Mouse (Mus musculus) kidney, embryonic 14.5 days (tissue): Measurements from ENCODE around the gene Crbn. TPM values are rescaled to one million over a fixed set of nuclear protein-coding genes. Genes with fewer than 3 reads are reported as not detected.

Source experiments
- ATAC-seq: fragments of 200-750 bp; cut with Nextera tagmentation; 2 replicates; pipeline ENCODE4 v1.8.0; 2017; ENCODE audit warnings: moderate number of reproducible peaks, mild to moderate bottlenecking, moderate TSS enrichment, moderate library complexity; ENCODE audit not compliant: low FRiP score, low TSS enrichment
- H3K27ac ChIP-seq: fragments of 300-500 bp; sonication (generic); 2 replicates; pipeline ENCODE4 v1.5.1; 2014; ENCODE audit warnings: low read depth, mild to moderate bottlenecking, low read length, moderate library complexity, mixed read lengths
- H3K27me3 ChIP-seq: fragments of 300-500 bp; sonication (generic); 2 replicates; pipeline ENCODE4 v1.6.1; 2014; ENCODE audit warnings: mild to moderate bottlenecking, low read length; ENCODE audit not compliant: control insufficient read depth, insufficient read depth
- H3K36me3 ChIP-seq: fragments of 300-500 bp; sonication (generic); 2 replicates; pipeline ENCODE4 v1.6.1; 2014; ENCODE audit warnings: low read length, mixed read lengths; ENCODE audit not compliant: control insufficient read depth, insufficient read depth
- H3K4me1 ChIP-seq: fragments of 300-500 bp; sonication (generic); 2 replicates; pipeline ENCODE4 v1.6.1; 2014; ENCODE audit warnings: low read length, mixed read lengths; ENCODE audit not compliant: control insufficient read depth, insufficient read depth
- H3K4me2 ChIP-seq: fragments of 300-500 bp; sonication (generic); replicated peaks from 2 replicates; pipeline ENCODE4 v1.6.1; 2014; ENCODE audit warnings: low read depth, mild to moderate bottlenecking, low read length
- H3K4me3 ChIP-seq: fragments of 300-500 bp; sonication (generic); 2 replicates; pipeline ENCODE4 v1.5.1; 2014; ENCODE audit warnings: mild to moderate bottlenecking, low read length
- H3K9ac ChIP-seq: fragments of 300-500 bp; sonication (generic); 2 replicates; pipeline ENCODE4 v1.6.1; 2014; ENCODE audit warnings: low read depth, mild to moderate bottlenecking, low read length, moderate library complexity
- H3K9me3 ChIP-seq: fragments of 300-500 bp; sonication (generic); 2 replicates; pipeline ENCODE4 v1.6.1; 2016; ENCODE audit warnings: low read length; ENCODE audit not compliant: control insufficient read depth
- WGBS: fragments of 180-500 bp; shearing (Covaris S2); extraction: QIAGEN DNeasy Blood & Tissue Kit; methylation state at CpG from one replicate; pipeline ENCODE4 v1.1.7; 2014; 5-methylcytosine and 5-hydroxymethylcytosine counted together
- polyA plus RNA-seq: library from polyadenylated mRNA; unstranded; fragments of >200 nt; fragmentation: Nextera tagmentation; extraction: Ambion mirVana; gene quantifications from 2 replicates; pipeline ENCODE4 v1.2.1, GENCODE M21; 2014

Gene Crbn
- polyA plus RNA-seq, 1 experiment from 2014 or later, result 52.1 TPM

- no peaks in the 10 kb centered on the region for H3K36me3 ChIP-seq
- H3K4me3 ChIP-seq, result no peak within 1 kb of the TSS
- H3K9me3 ChIP-seq, result no peaks in the 10 kb centered on the region
- H3K27me3 ChIP-seq, result no peaks in the 10 kb centered on the region
- no peak within 1 kb of the TSS for H3K9ac ChIP-seq
- no peaks in the 10 kb centered on the region for H3K4me1 ChIP-seq
- no peak for ATAC-seq
- H3K27ac ChIP-seq, result no peak within 1 kb of the TSS
- WGBS, result 79% methylated on average over 6 of the region's 6 CpGs
- H3K4me2 ChIP-seq, result no peak within 1 kb of the TSS
Measured at GRCm38 (mm10) chr6:106748887-106749388, 50.9 kb downstream of the Crbn start, which contains the start of gene Il5ra. TSS of gene Il5ra (minus strand) at chr6:106749037.

DNA sequence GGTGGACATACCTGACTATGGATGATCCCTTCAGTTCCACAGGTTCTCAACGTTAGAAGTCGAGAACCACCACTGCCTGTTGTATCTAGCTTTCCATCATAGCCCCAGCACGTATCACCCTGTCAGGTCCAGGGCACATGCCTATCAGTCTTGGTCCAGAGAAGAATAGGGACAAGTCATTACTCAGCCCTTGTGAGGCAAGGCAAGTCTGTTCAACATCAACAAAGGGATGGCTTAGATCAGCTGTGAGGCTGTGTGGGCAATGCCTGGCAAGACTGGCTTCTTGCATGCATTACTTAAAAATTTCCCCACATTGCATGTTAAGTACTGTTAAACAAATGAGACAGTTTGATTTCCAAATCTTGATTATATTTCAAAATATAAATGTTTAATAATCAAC is 52.1 kb downstream of the Crbn start:
- Histone ChIP-seq H3K9me3 (no peaks in the 10 kb centered on the region), H3K4me2 (no peak overlapping the region), H3K27ac (no peak overlapping the region), H3K27me3 (no peaks in the 10 kb centered on the region), H3K4me3 (no peak overlapping the region), H3K36me3 (no peaks in the 10 kb centered on the region), H3K4me1 (no peaks in the 10 kb centered on the region), H3K9ac (no peak overlapping the region)
- no peak for ATAC-seq
- 80% methylated on average over 3 of the region's 3 CpGs for WGBS

DNA sequence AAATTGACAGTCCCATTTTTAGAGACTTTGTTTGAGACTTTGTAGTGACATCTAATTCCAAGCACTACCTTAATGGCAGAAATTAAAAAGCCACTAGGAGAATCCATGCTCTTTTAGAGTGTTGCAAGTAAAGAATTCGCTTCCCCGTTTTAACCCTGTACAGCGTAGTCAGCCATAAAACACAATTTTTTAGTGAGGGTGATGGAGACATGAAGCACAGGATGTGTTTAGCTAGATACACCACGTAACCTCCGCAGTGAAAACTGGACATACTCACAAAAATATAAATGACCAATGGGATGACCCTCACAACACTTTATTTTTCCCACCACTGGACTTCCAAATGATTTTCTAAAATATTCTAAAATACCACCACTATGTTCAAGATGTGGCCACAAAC is 52.6 kb downstream of the Crbn start:
- no peak overlapping the region for H3K9ac ChIP-seq
- H3K4me1 ChIP-seq, result no peaks in the 10 kb centered on the region
- no peak overlapping the region for H3K27ac ChIP-seq
- H3K36me3 ChIP-seq, result no peaks in the 10 kb centered on the region
- WGBS, result 91% methylated on average over 5 of the region's 5 CpGs
- no peak overlapping the region for H3K4me2 ChIP-seq
- ATAC-seq, result no peak
- no peaks in the 10 kb centered on the region for H3K9me3 ChIP-seq
- H3K27me3 ChIP-seq, result no peaks in the 10 kb centered on the region
- no peak overlapping the region for H3K4me3 ChIP-seq

- Histone ChIP-seq H3K4me2 (no peak overlapping the region), H3K9me3 (no peaks in the 10 kb centered on the region), H3K9ac (no peak overlapping the region), H3K4me3 (no peak overlapping the region), H3K36me3 (no peaks in the 10 kb centered on the region), H3K4me1 (no peaks in the 10 kb centered on the region), H3K27ac (no peak overlapping the region), H3K27me3 (no peaks in the 10 kb centered on the region)
- 75% methylated on average over 7 of the region's 7 CpGs for WGBS
- ATAC-seq, result no peak
Measured at GRCm38 (mm10) chr6:106745673-106746394, 54.0 kb downstream of the Crbn start.

- no peaks in the 10 kb centered on the region for H3K36me3 ChIP-seq
- no peaks in the 10 kb centered on the region for H3K9me3 ChIP-seq
- no peak overlapping the region for H3K4me3 ChIP-seq
- WGBS, result 74% methylated on average over 7 of the region's 7 CpGs
- no peak overlapping the region for H3K4me2 ChIP-seq
- H3K27ac ChIP-seq, result no peak overlapping the region
- H3K9ac ChIP-seq, result no peak overlapping the region
- H3K27me3 ChIP-seq, result no peaks in the 10 kb centered on the region
- ATAC-seq, result no peak
- H3K4me1 ChIP-seq, result no peaks in the 10 kb centered on the region
Measured at GRCm38 (mm10) chr6:106743556-106744233, 56.2 kb downstream of the Crbn start.

GRCm38 (mm10) chr6:106740244-106740825 is 59.5 kb downstream of the Crbn start:
- Histone ChIP-seq H3K4me3 (no peak overlapping the region), H3K9ac (no peak overlapping the region), H3K4me2 (no peak overlapping the region), H3K4me1 (no peaks in the 10 kb centered on the region), H3K27me3 (no peaks in the 10 kb centered on the region), H3K9me3 (no peaks in the 10 kb centered on the region), H3K36me3 (no peaks in the 10 kb centered on the region), H3K27ac (no peak overlapping the region)
- 92% methylated on average over 1 of the region's 1 CpGs for WGBS
- no peak for ATAC-seq

GRCm38 (mm10) chr6:106738229-106738628 is 61.6 kb downstream of the Crbn start:
- no peak for ATAC-seq
- H3K4me3 ChIP-seq, result no peak overlapping the region

GRCm38 (mm10) chr6:106732563-106732962 is 67.3 kb downstream of the Crbn start:
- Histone ChIP-seq H3K36me3 (no peaks in the 10 kb centered on the region), H3K9me3 (no peaks in the 10 kb centered on the region), H3K9ac (no peak overlapping the region), H3K4me3 (no peak overlapping the region), H3K27ac (no peak overlapping the region), H3K27me3 (no peaks in the 10 kb centered on the region), H3K4me2 (no peak overlapping the region), H3K4me1 (no peaks in the 10 kb centered on the region)
- no peak for ATAC-seq
- WGBS, result 76% methylated on average over 4 of the region's 4 CpGs

More at GRCm38 (mm10) chr6:106738229-106738628, 61.6 kb downstream of the Crbn start:
- Histone ChIP-seq H3K9ac (no peak overlapping the region), H3K9me3 (no peaks in the 10 kb centered on the region), H3K36me3 (no peaks in the 10 kb centered on the region), H3K4me1 (no peaks in the 10 kb centered on the region), H3K27ac (no peak overlapping the region), H3K27me3 (no peaks in the 10 kb centered on the region), H3K4me2 (no peak overlapping the region)
- WGBS, result 72% methylated on average over 3 of the region's 3 CpGs
